ENCODE assay signal across 8 mouse cellular contexts in the genomic region with DNA sequence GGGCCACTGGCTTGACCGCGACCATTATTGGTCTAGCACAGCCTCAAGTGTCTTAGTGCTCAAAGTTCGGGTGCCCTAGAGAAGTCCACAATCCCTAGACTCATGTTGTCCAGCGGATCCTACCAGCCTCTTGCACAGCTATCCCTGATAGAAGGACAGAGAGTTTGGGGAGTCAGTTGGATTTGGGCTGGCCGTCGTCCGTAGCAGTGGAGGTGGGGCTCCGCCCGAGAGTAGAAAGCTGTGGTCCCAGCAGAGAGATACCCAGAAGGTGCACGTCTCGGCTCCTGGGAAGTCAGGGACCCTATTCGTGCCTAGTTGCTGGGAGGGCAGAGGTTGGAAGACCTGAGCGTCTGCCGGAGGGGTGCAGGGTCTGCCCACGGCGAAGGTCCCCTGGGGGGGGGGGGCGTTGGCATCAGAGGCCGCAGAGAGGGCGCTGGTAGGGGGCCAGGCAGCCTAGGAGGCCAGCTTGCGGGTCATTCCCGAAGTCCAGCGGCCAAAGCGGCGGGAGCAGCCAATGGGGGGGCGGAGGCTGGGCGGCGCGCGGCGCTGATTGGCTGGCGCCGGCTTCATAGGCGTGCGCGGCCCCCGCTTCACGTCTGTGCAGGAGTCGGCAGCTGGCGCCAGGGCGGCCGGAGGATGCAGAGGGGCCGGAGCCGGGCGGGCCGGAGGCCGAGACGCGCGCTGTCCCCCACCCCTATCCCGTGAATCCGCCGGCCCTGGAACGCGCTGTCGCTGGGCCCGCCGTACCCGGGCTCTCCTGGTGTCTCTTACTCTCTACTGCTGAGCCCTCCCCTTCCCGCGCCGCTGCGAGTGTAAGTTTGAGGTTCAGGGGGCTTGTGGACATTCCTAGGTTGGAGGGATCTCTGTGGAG. TPM values are rescaled to one million over a fixed set of nuclear protein-coding genes. Genes with fewer than 3 reads are reported as not detected.
DNase-seq lines count a peak whose midpoint lies in the region; ATAC-seq and TF ChIP-seq lines count a peak whose summit lies in the region.

No protein-coding gene starts in this region.

- H3K36me3 ChIP-seq in hindbrain, embryonic 13.5 days = no peaks in the 10 kb centered on the region
- no peaks in the 10 kb centered on the region for H3K36me3 ChIP-seq in liver, adult 2 months (ENCODE audit: control insufficient read depth, insufficient read depth, low read length)
- no peaks in the 10 kb centered on the region for H3K36me3 ChIP-seq in midbrain, embryonic 16.5 days (ENCODE audit: control insufficient read depth, insufficient read depth, low read length)

- under 1% methylated on average over 60 of the region's 62 CpGs for WGBS in hindbrain, embryonic 13.5 days
- WGBS in liver, adult 2 months = 2% methylated on average over 60 of the region's 62 CpGs
- under 1% methylated on average over 55 of the region's 62 CpGs for WGBS in midbrain, embryonic 16.5 days

- 0 out of 2 replicates have a peak, but pooled peaks have one; percentile 34 for TF ChIP-seq POLR2A in liver, adult 2 months (IDR thresholded peaks at IDR 0.05; ENCODE audit: extremely low read depth, insufficient read depth, low read length)

- peak overlapping the region; percentile 41 for H3K4me3 ChIP-seq in hindbrain, embryonic 13.5 days
- H3K4me3 ChIP-seq in liver, adult 2 months (ENCODE audit: insufficient read depth, low read depth, low read length) = peak overlapping the region; percentile 57
- H3K4me3 ChIP-seq in midbrain, embryonic 16.5 days (ENCODE audit: low read depth, low read length) = peak overlapping the region; percentile 43

- H3K9me3 ChIP-seq in hindbrain, embryonic 13.5 days = no peaks in the 10 kb centered on the region
- no peaks in the 10 kb centered on the region for H3K9me3 ChIP-seq in midbrain, embryonic 16.5 days (replicated peaks; ENCODE audit: control insufficient read depth, low read length, poor library complexity, severe bottlenecking)

- peaks cover 49% of the 10 kb centered on the region for H3K4me1 ChIP-seq in hindbrain, embryonic 13.5 days (replicated peaks)
- no peaks in the 10 kb centered on the region for H3K4me1 ChIP-seq in liver, adult 2 months (ENCODE audit: control insufficient read depth, insufficient read depth, low read length)
- peaks cover 27% of the 10 kb centered on the region for H3K4me1 ChIP-seq in midbrain, embryonic 16.5 days (ENCODE audit: control insufficient read depth, insufficient read depth, low read length)

- peak overlapping the region; percentile 62 for H3K9ac ChIP-seq in hindbrain, embryonic 13.5 days
- peak overlapping the region; percentile 63 for H3K9ac ChIP-seq in liver, adult 2 months (ENCODE audit: low read depth, low read length)
- H3K9ac ChIP-seq in midbrain, embryonic 16.5 days (ENCODE audit: low read depth, low read length) = peak overlapping the region; percentile 46; the same call in 1 of the 2 replicates

- peaks cover 97% of the 10 kb centered on the region for H3K27me3 ChIP-seq in hindbrain, embryonic 13.5 days
- H3K27me3 ChIP-seq in liver, adult 2 months (ENCODE audit: control insufficient read depth, insufficient read depth, low read length) = peaks cover 36% of the 10 kb centered on the region
- peaks cover 51% of the 10 kb centered on the region for H3K27me3 ChIP-seq in midbrain, embryonic 16.5 days (ENCODE audit: control insufficient read depth, insufficient read depth, low read depth, low read length)

- no peaks in the 10 kb centered on the region for H3K79me2 ChIP-seq in liver, adult 2 months (ENCODE audit: control insufficient read depth, insufficient read depth, low read length)

- TF ChIP-seq CTCF in liver, adult 2 months (IDR thresholded peaks at IDR 0.05; ENCODE audit: low read depth, low read length) = no peak

- DNase-seq in 416B (ENCODE audit: low read depth) = peak; percentile 91
- DNase-seq in adrenal gland, postnatal 25 days = peak; percentile 89
- DNase-seq in forelimb bud, embryonic 11.5 days (ENCODE audit: low read depth, low spot score) = peak; percentile 52
- peak; percentile 7 for DNase-seq in liver, adult 2 months (ENCODE audit: extremely low read depth, low read depth, low spot score)
- peak; percentile 83 to 91 for DNase-seq in urinary bladder, postnatal 36 days (ENCODE audit: low spot score in 2 of 2)
- no peak for DNase-seq in spleen, postnatal 14 days (ENCODE audit: low spot score in 2 of 2)

- H3K4me2 ChIP-seq in hindbrain, embryonic 13.5 days = peak overlapping the region; percentile 54
- H3K4me2 ChIP-seq in midbrain, embryonic 16.5 days (ENCODE audit: low read length) = peak overlapping the region; percentile 48

- H3K27ac ChIP-seq in hindbrain, embryonic 13.5 days = no peak overlapping the region
- peak overlapping the region; percentile 36; the same call in 1 of the 2 replicates for H3K27ac ChIP-seq in liver, adult 2 months (replicated peaks; ENCODE audit: insufficient read depth, low read depth, low read length)
- no peak overlapping the region for H3K27ac ChIP-seq in midbrain, embryonic 16.5 days (ENCODE audit: low read length)

- peak; percentile 30; the same call in 1 of the 2 replicates for ATAC-seq in hindbrain, embryonic 13.5 days (ENCODE audit: low FRiP score)
- ATAC-seq in midbrain, embryonic 16.5 days = peak; percentile 44; the same call in 1 of the 2 replicates

RNA-seq across cellular contexts. Expression of gene Gata2, which starts 4.6 kb away (rescaled TPM):
- 25.6 and 37.7 TPM in 2 replicates for total RNA-seq in adrenal gland, postnatal 25 days (2021)
- polyA plus RNA-seq in hindbrain, embryonic 13.5 days (2015; fragmentation: Nextera tagmentation; extraction: Ambion mirVana) = 20.6 and 27.0 TPM in 2 replicates
- total RNA-seq in liver, adult 2 months (2014; rRNA removed) = 0.09 and 0.27 TPM in 2 replicates
- polyA plus RNA-seq in liver, adult 2 months (2012; rRNA removed) = 1.3 and 1.7 TPM in 2 replicates
- polyA plus RNA-seq in midbrain, embryonic 16.5 days (2015; fragmentation: Nextera tagmentation; extraction: Ambion mirVana) = 13.0 and 15.0 TPM in 2 replicates

RNA-seq across cellular contexts. Expression of gene Dnajb8, which starts 23.8 kb away (rescaled TPM):
- total RNA-seq in adrenal gland, postnatal 25 days (2021) = not detected in 2 replicates
- not detected in 2 replicates for polyA plus RNA-seq in hindbrain, embryonic 13.5 days (2015; fragmentation: Nextera tagmentation; extraction: Ambion mirVana)
- total RNA-seq in liver, adult 2 months (2014; rRNA removed) = not detected in 2 replicates
- not detected in 2 replicates for polyA plus RNA-seq in liver, adult 2 months (2012; rRNA removed)
- not detected in 2 replicates for polyA plus RNA-seq in midbrain, embryonic 16.5 days (2015; fragmentation: Nextera tagmentation; extraction: Ambion mirVana)

Comparison
In these comparisons a context has a peak if more than half of its experiments do, and no peak if none do; other contexts are left out.
1. DNase-seq: peak in 416B (single experiment), adrenal gland, postnatal 25 days (single experiment), forelimb bud, embryonic 11.5 days (single experiment), liver, adult 2 months (single experiment) and urinary bladder, postnatal 36 days (2 of 2); none in spleen, postnatal 14 days (0 of 2).
2. Peak in every context shown above with its lines, with median percentiles within 50 percentile points of each other: H3K4me3 ChIP-seq and H3K9ac ChIP-seq.